18 mouse cellular contexts compared by ENCODE assay signal in the genomic region with DNA sequence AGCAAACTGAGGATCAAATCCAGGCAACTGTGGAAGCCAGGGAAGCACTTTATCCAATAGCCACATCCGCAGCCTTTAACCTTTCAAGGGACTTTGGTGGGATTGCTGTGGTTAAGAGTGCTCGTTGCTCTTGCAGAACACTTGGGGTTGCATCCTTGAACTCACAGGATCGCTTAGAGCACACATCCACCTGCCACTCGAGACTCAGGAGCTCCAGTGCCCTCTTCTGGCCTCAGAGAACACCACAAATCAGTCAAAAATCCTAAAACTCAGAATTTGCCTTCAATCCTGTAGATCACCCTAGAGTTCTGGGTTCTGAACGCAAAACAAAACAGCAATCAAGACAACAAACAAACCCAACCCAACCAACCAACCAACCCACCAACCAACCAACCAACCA.
A peak's percentile ranks its signal among the peaks of the same experiment; 100 is the strongest.
DNase-seq lines count a peak whose midpoint lies in the region; ATAC-seq and TF ChIP-seq lines count a peak whose summit lies in the region.
"Had no signal": no experiment of that assay in that cellular context is flagged by ENCODE, and none has a peak within 500 bp of the region (broad histone marks: within the 10 kb centered on the region; RNA-seq: fewer than 3 reads in every experiment).

No protein-coding gene starts in this region.

- peak; percentile 59 for TF ChIP-seq RAD21 in CH12.LX (IDR thresholded peaks at IDR 0.05; ENCODE audit: low read depth, low read length)

- no peaks in the 10 kb centered on the region for H3K9me3 ChIP-seq in kidney, embryonic 16.5 days (ENCODE audit: low read length)
- no peaks in the 10 kb centered on the region for H3K9me3 ChIP-seq in CH12.LX (replicated peaks; ENCODE audit: low read length)
- H3K9me3 ChIP-seq in midbrain, embryonic 10.5 days (replicated peaks), result no peaks in the 10 kb centered on the region
- H3K9me3 ChIP-seq: embryonic facial prominence, embryonic 15.5 days; heart, embryonic 10.5 days had no signal

- H3K4me3 ChIP-seq in kidney, adult 2 months (ENCODE audit: insufficient read depth, low read depth, low read length), result no peak overlapping the region
- H3K4me3 ChIP-seq in kidney, embryonic 16.5 days (ENCODE audit: low read length), result no peak overlapping the region
- H3K4me3 ChIP-seq in CH12.LX (replicated peaks in 1 of 3; ENCODE audit: low read depth in 2 of 3, low read length in 2 of 3, poor library complexity in 1 of 3), result no peak overlapping the region
- no peak overlapping the region for H3K4me3 ChIP-seq in midbrain, embryonic 10.5 days
- H3K4me3 ChIP-seq: embryonic facial prominence, embryonic 15.5 days; heart, embryonic 10.5 days; megakaryocyte, embryonic 14.5 days had no signal

- no peak for TF ChIP-seq POLR2A in kidney, adult 2 months (IDR thresholded peaks at IDR 0.05; ENCODE audit: low read depth, low read length)
- TF ChIP-seq POLR2A in CH12.LX (IDR thresholded peaks at IDR 0.05; ENCODE audit: low read depth, low read length), result no peak

- no peaks in the 10 kb centered on the region for H3K27me3 ChIP-seq in kidney, adult 2 months (replicated peaks; ENCODE audit: control insufficient read depth, insufficient read depth, low read length)
- H3K27me3 ChIP-seq in kidney, embryonic 16.5 days (ENCODE audit: insufficient read depth, low read length), result no peaks in the 10 kb centered on the region
- no peaks in the 10 kb centered on the region for H3K27me3 ChIP-seq in CH12.LX (replicated peaks)
- H3K27me3 ChIP-seq in midbrain, embryonic 10.5 days (ENCODE audit: low read depth, poor library complexity, severe bottlenecking), result no peaks in the 10 kb centered on the region
- H3K27me3 ChIP-seq: embryonic facial prominence, embryonic 15.5 days; megakaryocyte, embryonic 14.5 days had no signal

- H3K4me2 ChIP-seq in kidney, embryonic 16.5 days (replicated peaks; ENCODE audit: low read depth, low read length), result no peak overlapping the region
- H3K4me2 ChIP-seq in CH12.LX (ENCODE audit: insufficient read depth, low read depth, poor library complexity, severe bottlenecking), result no peak overlapping the region
- H3K4me2 ChIP-seq: embryonic facial prominence, embryonic 15.5 days; hindbrain, embryonic 14.5 days had no signal

- no peak for DNase-seq in kidney, adult 2 months
- DNase-seq in CH12.LX (ENCODE audit: extremely low read depth) (peak; percentile 9), R1 (ENCODE audit: low read depth, low spot score) (peak; percentile 16)
- no peak for DNase-seq in frontal cortex, postnatal 25 days (ENCODE audit: low spot score in 2 of 2)
- no peak for DNase-seq in midbrain, embryonic 10.5 days (ENCODE audit: low spot score)
- DNase-seq: cerebellum, adult 2 months; gastrocnemius, postnatal 36 days; heart, postnatal 14 days; kidney, postnatal 36 days; thymus, adult 18-20 months had no signal

- WGBS in kidney, adult 2 months, result 56% methylated on average over 5 of the region's 5 CpGs
- 69% methylated on average over 5 of the region's 5 CpGs for WGBS in kidney, embryonic 16.5 days
- 70% methylated on average over 5 of the region's 5 CpGs for WGBS in midbrain, embryonic 10.5 days

- no peak overlapping the region for H3K9ac ChIP-seq in kidney, embryonic 16.5 days (replicated peaks; ENCODE audit: low read length)
- H3K9ac ChIP-seq in CH12.LX (ENCODE audit: insufficient read depth, low read depth), result no peak overlapping the region
- H3K9ac ChIP-seq: embryonic facial prominence, embryonic 15.5 days; hindbrain, embryonic 14.5 days had no signal

- ATAC-seq in kidney, embryonic 16.5 days (ENCODE audit: low FRiP score, low TSS enrichment), result no peak
- peak; percentile 64; the same call in 1 of the 2 replicates for ATAC-seq in megakaryocyte-erythroid progenitor cell, adult 5-6 weeks (replicated peaks; ENCODE audit: low FRiP score, low TSS enrichment, poor library complexity, severe bottlenecking)
- ATAC-seq: CD4-positive, CD25-positive, alpha-beta regulatory T cell, adult 4 months; intestine, embryonic 16.5 days had no signal

- TF ChIP-seq CTCF in kidney, adult 2 months (conservative IDR thresholded peaks at IDR 0.05; ENCODE audit: insufficient read depth, insufficient read length, low read depth, low read length), result peak; percentile 29; the same call in 1 of the 2 replicates
- TF ChIP-seq CTCF in CH12.LX (conservative IDR thresholded peaks at IDR 0.05 in 1 of 2, IDR thresholded peaks at IDR 0.05 in 1 of 2; ENCODE audit: low read depth in 2 of 2, low read length in 2 of 2), result peak in 1 of 2 experiments; percentile 64; a peak in 2 of 4 replicates

- in situ Hi-C loops in CH12.LX (cut with MboI; ENCODE audit: low pct_ligation_motif_present, low pct_unique_long_range_greater_than_20kb, low sequenced_read_pairs), result loop anchor here (10.0 kb wide), 1 partner anchor 353 kb away; no protein-coding TSS in a partner anchor

- H3K36me3 ChIP-seq in kidney, adult 2 months (ENCODE audit: control insufficient read depth, insufficient read depth, low read length), result no peaks in the 10 kb centered on the region
- no peaks in the 10 kb centered on the region for H3K36me3 ChIP-seq in kidney, embryonic 16.5 days (ENCODE audit: insufficient read depth, low read length)
- no peaks in the 10 kb centered on the region for H3K36me3 ChIP-seq in CH12.LX (replicated peaks in 1 of 2; ENCODE audit: control insufficient read depth in 1 of 2, insufficient read depth in 1 of 2, low read length in 1 of 2)
- no peaks in the 10 kb centered on the region for H3K36me3 ChIP-seq in midbrain, embryonic 10.5 days
- H3K36me3 ChIP-seq: embryonic facial prominence, embryonic 15.5 days; heart, embryonic 10.5 days had no signal

- H3K4me1 ChIP-seq in kidney, adult 2 months (ENCODE audit: control insufficient read depth, insufficient read depth, low read length), result no peaks in the 10 kb centered on the region
- H3K4me1 ChIP-seq in kidney, embryonic 16.5 days (ENCODE audit: insufficient read depth, low read length), result no peaks in the 10 kb centered on the region
- H3K4me1 ChIP-seq in CH12.LX (ENCODE audit: control insufficient read depth in 1 of 2, insufficient read depth in 2 of 2), result peaks cover 6 to 13% of the 10 kb centered on the region in 2 experiments
- H3K4me1 ChIP-seq in midbrain, embryonic 10.5 days, result 0 out of 2 replicates have a peak, but pooled peaks cover 4% of the 10 kb centered on the region
- H3K4me1 ChIP-seq: embryonic facial prominence, embryonic 15.5 days; heart, embryonic 10.5 days; megakaryocyte, embryonic 14.5 days had no signal

- no peak for TF ChIP-seq EP300 in CH12.LX (IDR thresholded peaks at IDR 0.05; ENCODE audit: low read length)

- no peaks in the 10 kb centered on the region for H3K79me2 ChIP-seq in CH12.LX (replicated peaks; ENCODE audit: control insufficient read depth, extremely low read depth, insufficient read depth, poor library complexity, severe bottlenecking)

- H3K27ac ChIP-seq in kidney, adult 2 months (ENCODE audit: insufficient read depth, low read depth, low read length), result no peak overlapping the region
- no peak overlapping the region for H3K27ac ChIP-seq in kidney, embryonic 16.5 days (ENCODE audit: low read length)
- no peak overlapping the region for H3K27ac ChIP-seq in CH12.LX (ENCODE audit: insufficient read depth, low read depth)
- no peak overlapping the region for H3K27ac ChIP-seq in midbrain, embryonic 10.5 days (replicated peaks)
- H3K27ac ChIP-seq: embryonic facial prominence, embryonic 15.5 days; heart, embryonic 10.5 days; hindbrain, embryonic 14.5 days had no signal

- dilution Hi-C loops in CH12.LX (cut with MboI; ENCODE audit: extremely low pct_ligation_motif_present, extremely low pct_unique_long_range_greater_than_20kb, low sequenced_read_pairs), result no loop called here

TF ChIP-seq in CH12.LX, 34 proteins besides CTCF, POLR2A, EP300 and RAD21:
- TF ChIP-seq SMC3 (IDR thresholded peaks at IDR 0.05; ENCODE audit: low read depth, low read length), result peak; percentile 58
- TF ChIP-seq ZC3H11A (IDR thresholded peaks at IDR 0.05; ENCODE audit: low read depth, low read length), result 0 out of 2 replicates have a peak, but pooled peaks have one; percentile 13
- no peak for TF ChIP-seq CHD2 (IDR thresholded peaks at IDR 0.05; ENCODE audit: low read length)

Comparison
In these comparisons a context has a peak if more than half of its experiments do, and no peak if none do; other contexts are left out.
1. DNase-seq: peak in CH12.LX (single experiment) and R1 (single experiment); none in kidney, adult 2 months (single experiment), frontal cortex, postnatal 25 days (0 of 2) and midbrain, embryonic 10.5 days (single experiment).